Mouse (Mus musculus) CH12.LX (cell line): ENCODE measurements around the gene Tmem120a. TPM values are rescaled to one million over a fixed set of nuclear protein-coding genes. Genes with fewer than 3 reads are reported as not detected.

Experiments used
- DNase-seq: peaks from one replicate; pipeline ENCODE4 v3.0.0-alpha.2; 2013; ENCODE audit errors: extremely low read depth
- H3K27ac ChIP-seq: 2 replicates; pipeline ENCODE4 v1.5.1; 2012; ENCODE audit warnings: low read depth, mild to moderate bottlenecking, control low read depth, moderate library complexity; ENCODE audit not compliant: insufficient read depth
- H3K27me3 ChIP-seq: replicated peaks from 2 replicates; pipeline ENCODE3; 2012; ENCODE audit warnings: inconsistent platforms
- H3K36me3 ChIP-seq, 2 experiments: replicated peaks in 1 of 2; 2 replicates each; pipeline versions ENCODE3 to v1.6.1; 2012; ENCODE audit warnings: inconsistent platforms in 1 of 2, low read length in 1 of 2, mild to moderate bottlenecking in 1 of 2, mixed read lengths in 1 of 2, moderate library complexity in 1 of 2; ENCODE audit not compliant: control insufficient read depth in 1 of 2, insufficient read depth in 1 of 2
- H3K4me1 ChIP-seq, 2 experiments: 2 replicates each; pipeline ENCODE4 v1.6.1; 2012; ENCODE audit warnings: inconsistent platforms in 1 of 2, moderate library complexity in 1 of 2; ENCODE audit not compliant: insufficient read depth in 2 of 2, control insufficient read depth in 1 of 2
- H3K4me2 ChIP-seq: 2 replicates; pipeline ENCODE4 v1.6.1; 2012; ENCODE audit warnings: low read depth, mild to moderate bottlenecking, control low read depth; ENCODE audit not compliant: poor library complexity, insufficient read depth, severe bottlenecking
- H3K4me3 ChIP-seq, 3 experiments: fragments of 150-350 bp in 1 of 3; sonication (generic) in 1 of 3; replicated peaks in 1 of 3; 2 replicates each; pipeline versions ENCODE3 to v1.5.1; 2011 to 2012; ENCODE audit warnings: low read depth in 2 of 3, low read length in 2 of 3, mild to moderate bottlenecking in 2 of 3, moderate library complexity in 2 of 3, control low read depth in 1 of 3, improper control_type of control experiment in 1 of 3, inconsistent platforms in 1 of 3, mixed read lengths in 1 of 3; ENCODE audit not compliant: poor library complexity in 1 of 3
- H3K79me2 ChIP-seq: replicated peaks from 2 replicates; pipeline ENCODE4 v1.6.1; 2012; ENCODE audit warnings: mild to moderate bottlenecking, moderate library complexity; ENCODE audit not compliant: control insufficient read depth, poor library complexity, insufficient read depth, severe bottlenecking; ENCODE audit errors: extremely low read depth
- H3K9ac ChIP-seq: 2 replicates; pipeline ENCODE4 v1.6.1; 2012; ENCODE audit warnings: low read depth, mild to moderate bottlenecking, control low read depth, moderate library complexity; ENCODE audit not compliant: insufficient read depth
- H3K9me3 ChIP-seq: replicated peaks from 2 replicates; pipeline ENCODE3; 2012; ENCODE audit warnings: low read length, inconsistent platforms, mixed read lengths
- BHLHE40 ChIP-seq: IDR thresholded peaks from 2 replicates; pipeline ENCODE4 v1.6.1; 2011; ENCODE audit warnings: mild to moderate bottlenecking, low read depth, low read length, improper control_type of control experiment
- CHD1 ChIP-seq: IDR thresholded peaks from 2 replicates; pipeline ENCODE4 v1.6.1; 2012; ENCODE audit warnings: low read depth, low read length, improper control_type of control experiment, inconsistent platforms
- CHD2 ChIP-seq: IDR thresholded peaks from 2 replicates; pipeline ENCODE4 v1.6.1; 2011; ENCODE audit warnings: low read length, improper control_type of control experiment
- CTCF ChIP-seq, 2 experiments: IDR thresholded peaks in 1 of 2; conservative IDR thresholded peaks in 1 of 2; 2 replicates each; pipeline ENCODE4 v1.5.1; 2011 to 2012; ENCODE audit warnings: low read depth in 2 of 2, low read length in 2 of 2, improper control_type of control experiment in 1 of 2, inconsistent platforms in 1 of 2, mild to moderate bottlenecking in 1 of 2, moderate library complexity in 1 of 2
- ELF1 ChIP-seq: IDR thresholded peaks from 2 replicates; pipeline ENCODE4 v1.6.1; 2014; ENCODE audit warnings: low read depth, mild to moderate bottlenecking, inconsistent platforms, low read length, improper control_type of control experiment
- EP300 ChIP-seq: IDR thresholded peaks from 2 replicates; pipeline ENCODE4 v1.6.1; 2011; ENCODE audit warnings: low read length, improper control_type of control experiment
- ETS1 ChIP-seq: conservative IDR thresholded peaks from 2 replicates; pipeline ENCODE4 v1.6.1; 2012; ENCODE audit warnings: low read depth, mild to moderate bottlenecking, inconsistent platforms, low read length, improper control_type of control experiment, moderate library complexity
- GABPA ChIP-seq: IDR thresholded peaks from 2 replicates; pipeline ENCODE4 v1.6.1; 2012; ENCODE audit warnings: low read depth, low read length, improper control_type of control experiment, inconsistent platforms; ENCODE audit not compliant: insufficient replicate concordance
- HCFC1 ChIP-seq: IDR thresholded peaks from 2 replicates; pipeline ENCODE4 v1.6.1; 2012; ENCODE audit warnings: low read depth, mild to moderate bottlenecking, inconsistent platforms, low read length, improper control_type of control experiment
- IRF4 ChIP-seq: IDR thresholded peaks from 2 replicates; pipeline ENCODE4 v1.6.1; 2014; ENCODE audit warnings: low read depth, mild to moderate bottlenecking, inconsistent platforms, low read length, improper control_type of control experiment
- JUND ChIP-seq: conservative IDR thresholded peaks from 2 replicates; pipeline ENCODE4 v1.6.1; 2011; ENCODE audit warnings: low read depth, low read length, improper control_type of control experiment
- KAT2A ChIP-seq: IDR thresholded peaks from 2 replicates; pipeline ENCODE4 v1.6.1; 2012; ENCODE audit warnings: low read length, improper control_type of control experiment, inconsistent platforms; ENCODE audit not compliant: insufficient replicate concordance
- MAFK ChIP-seq: IDR thresholded peaks from 2 replicates; pipeline ENCODE4 v1.6.1; 2011; ENCODE audit warnings: low read length, improper control_type of control experiment; ENCODE audit not compliant: insufficient replicate concordance
- MAX ChIP-seq: IDR thresholded peaks from 2 replicates; pipeline ENCODE4 v1.6.1; 2011; ENCODE audit warnings: low read length, improper control_type of control experiment
- MEF2A ChIP-seq: IDR thresholded peaks from 2 replicates; pipeline ENCODE4 v1.6.1; 2014; ENCODE audit warnings: low read depth, mild to moderate bottlenecking, inconsistent platforms, low read length, improper control_type of control experiment, borderline replicate concordance
- MXI1 ChIP-seq: IDR thresholded peaks from 2 replicates; pipeline ENCODE4 v1.6.1; 2011; ENCODE audit warnings: mild to moderate bottlenecking, low read depth, low read length, improper control_type of control experiment
- MYC ChIP-seq: IDR thresholded peaks from 2 replicates; pipeline ENCODE4 v1.6.1; 2011; ENCODE audit warnings: low read depth, mild to moderate bottlenecking, improper control_type of control experiment, low read length
- NRF1 ChIP-seq: IDR thresholded peaks from 2 replicates; pipeline ENCODE4 v1.6.1; 2014; ENCODE audit warnings: low read depth, mild to moderate bottlenecking, inconsistent platforms, low read length, improper control_type of control experiment, moderate library complexity
- PAX5 ChIP-seq: IDR thresholded peaks from 2 replicates; pipeline ENCODE4 v1.6.1; 2012; ENCODE audit warnings: low read length, inconsistent platforms, mixed read lengths
- POLR2A ChIP-seq: IDR thresholded peaks from 2 replicates; pipeline ENCODE4 v1.6.1; 2011; ENCODE audit warnings: low read depth, mild to moderate bottlenecking, improper control_type of control experiment, low read length
- POLR2AphosphoS2 ChIP-seq: IDR thresholded peaks from 2 replicates; pipeline ENCODE4 v1.6.1; 2011; ENCODE audit warnings: low read depth, low read length, improper control_type of control experiment
- RAD21 ChIP-seq: IDR thresholded peaks from 2 replicates; pipeline ENCODE4 v1.6.1; 2011; ENCODE audit warnings: low read depth, mild to moderate bottlenecking, low read length, improper control_type of control experiment, moderate library complexity
- RCOR1 ChIP-seq: conservative IDR thresholded peaks from 2 replicates; pipeline ENCODE4 v1.6.1; 2012; ENCODE audit warnings: low read depth, mild to moderate bottlenecking, inconsistent platforms, low read length, improper control_type of control experiment
- SIN3A ChIP-seq: IDR thresholded peaks from 2 replicates; pipeline ENCODE4 v1.6.1; 2012; ENCODE audit warnings: low read length, improper control_type of control experiment, inconsistent platforms
- TBP ChIP-seq: conservative IDR thresholded peaks from 2 replicates; pipeline ENCODE4 v1.6.1; 2011; ENCODE audit warnings: low read depth, low read length, improper control_type of control experiment
- TCF12 ChIP-seq: IDR thresholded peaks from 2 replicates; pipeline ENCODE4 v1.6.1; 2014; ENCODE audit warnings: low read depth, mild to moderate bottlenecking, inconsistent platforms, low read length, improper control_type of control experiment
- UBTF ChIP-seq: IDR thresholded peaks from 2 replicates; pipeline ENCODE4 v1.6.1; 2012; ENCODE audit warnings: low read depth, mild to moderate bottlenecking, inconsistent platforms, low read length, improper control_type of control experiment, moderate library complexity
- USF1 ChIP-seq: IDR thresholded peaks from 2 replicates; pipeline ENCODE4 v1.6.1; 2014; ENCODE audit warnings: low read depth, mild to moderate bottlenecking, inconsistent platforms, low read length, improper control_type of control experiment
- USF2 ChIP-seq: conservative IDR thresholded peaks from 2 replicates; pipeline ENCODE4 v1.6.1; 2011; ENCODE audit warnings: low read depth, low read length, improper control_type of control experiment
- ZMIZ1 ChIP-seq: IDR thresholded peaks from 2 replicates; pipeline ENCODE4 v1.6.1; 2012; ENCODE audit warnings: low read depth, mild to moderate bottlenecking, inconsistent platforms, low read length, improper control_type of control experiment
- dilution Hi-C: fragments of 300-500 bp; cut with MboI; formaldehyde crosslinking; loops from 2 replicates; pipeline ENCODE4 v1.14.3; 2020; ENCODE audit warnings: low sequenced_read_pairs; ENCODE audit not compliant: extremely low pct_unique_long_range_greater_than_20kb, extremely low pct_ligation_motif_present
- in situ Hi-C: fragments of 300-500 bp; cut with MboI; formaldehyde crosslinking; loops from 3 replicates; pipeline ENCODE4 v1.14.3; 2019; ENCODE audit warnings: low sequenced_read_pairs, low pct_ligation_motif_present, low pct_unique_long_range_greater_than_20kb, mixed read lengths
- polyA plus RNA-seq: library from polyadenylated mRNA; unstranded; fragments of >175 nt; gene quantifications from 2 replicates; pipeline ENCODE4 v1.2.1, GENCODE M21; 2012; ENCODE audit warnings: low read depth; ENCODE audit not compliant: insufficient read length
- total RNA-seq, 2 experiments: library from RNA; depleted of rRNA; stranded (reverse); fragments of 300-350 nt in 1 of 2; fragments of >200 nt in 1 of 2; gene quantifications; 2 replicates each; pipeline ENCODE4 v1.2.3; 2012 to 2014

Gene Tmem120a
- total and polyA plus RNA-seq, 3 experiments = 12.0 to 27.1 (median 21.4) TPM

DNA sequence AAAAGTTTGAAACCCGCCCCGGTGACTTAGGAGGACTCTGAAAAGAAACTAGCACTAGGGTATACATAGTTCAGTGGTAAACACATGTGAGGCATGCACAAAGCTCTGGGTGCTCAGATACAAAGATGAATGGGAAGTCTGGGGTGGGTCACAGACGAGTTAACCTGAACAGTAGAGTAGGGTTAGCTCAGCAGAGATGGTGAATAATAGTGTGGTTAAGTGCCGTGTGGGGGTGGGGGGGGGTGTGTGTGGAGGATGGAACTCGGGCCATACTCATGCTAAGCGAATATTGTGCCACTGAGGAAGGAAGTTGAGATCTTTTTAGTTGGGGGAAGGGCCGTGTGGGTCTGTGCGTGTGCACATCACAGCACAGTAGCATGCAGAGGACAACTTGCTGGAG is 36.1 kb upstream of the Tmem120a start:
- Histone ChIP-seq H3K27ac (no peak overlapping the region), H3K36me3 (peaks cover 27 to 51% of the 10 kb centered on the region in 2 experiments), H3K4me3 (peak overlapping the region in 1 of 3 experiments; percentile 87), H3K9ac (peak overlapping the region; percentile 90), H3K9me3 (no peaks in the 10 kb centered on the region), H3K4me1 (peaks cover 8 to 39% of the 10 kb centered on the region in 2 experiments), H3K27me3 (no peaks in the 10 kb centered on the region), H3K4me2 (peak overlapping the region; percentile 80), H3K79me2 (peaks cover 36% of the 10 kb centered on the region)
- dilution Hi-C loops (no loop called here), in situ Hi-C loops (no loop called here)
- peak; percentile 21 for DNase-seq
- TF ChIP-seq POLR2A (0 out of 2 replicates have a peak, but pooled peaks have one; percentile 9), ETS1 (no peak), CHD2 (0 out of 2 replicates have a peak, but pooled peaks have one; percentile 14)
- TF ChIP-seq, all 38 proteins: peak for 2

DNA sequence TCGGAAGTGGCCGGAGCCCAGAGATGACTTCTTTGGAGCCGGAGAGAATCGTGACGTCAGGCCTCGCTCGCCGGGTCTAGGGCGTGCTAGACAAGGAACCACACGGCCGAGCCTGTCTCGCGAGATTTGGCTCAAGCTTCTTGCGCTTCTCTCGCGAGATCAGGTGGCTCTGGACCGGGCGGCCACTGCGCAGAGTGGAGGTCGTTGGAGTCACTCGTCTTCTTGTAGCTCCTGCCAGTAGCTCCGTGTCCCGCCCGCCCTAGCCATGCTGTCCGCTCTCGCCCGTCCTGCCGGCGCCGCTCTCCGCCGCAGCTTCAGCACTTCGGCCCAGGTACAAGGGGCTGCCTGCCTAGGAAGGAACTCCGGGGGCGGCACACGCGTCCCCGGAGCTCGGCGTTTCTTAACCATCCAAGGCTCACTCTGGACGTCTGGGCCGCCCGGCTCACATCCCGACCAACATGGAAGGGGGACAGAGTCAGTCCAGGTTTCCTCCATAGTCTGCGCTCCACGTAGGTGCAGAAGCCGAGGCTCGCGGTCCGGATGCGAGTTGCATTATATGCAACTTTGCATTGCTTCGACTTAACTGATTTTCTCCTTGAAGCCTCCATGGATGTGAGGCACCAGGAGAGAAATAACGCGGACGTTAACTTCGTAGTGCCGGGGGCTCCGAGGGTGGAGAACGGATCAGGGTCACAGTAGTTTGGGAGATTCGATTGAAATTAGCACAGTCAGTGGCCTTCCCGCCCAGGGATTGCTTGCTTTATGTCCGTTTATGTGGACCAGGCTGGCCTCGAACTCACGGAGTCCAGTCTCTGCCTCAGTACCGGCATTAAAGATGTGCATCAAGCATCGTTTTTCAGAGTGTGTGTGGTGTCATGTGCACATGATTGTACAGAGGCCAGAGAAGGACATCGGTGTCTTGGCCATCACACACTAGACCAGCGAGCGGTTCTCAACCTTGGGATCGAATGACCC is 34.5 kb upstream of the Tmem120a start, which contains the start of gene Mdh2:
Mdh2 (plus strand) TSS at position 10 of the 975 bp plus-strand sequence.
- Histone ChIP-seq H3K4me1 (peaks cover 8 to 48% of the 10 kb centered on the region in 2 experiments), H3K27me3 (no peaks in the 10 kb centered on the region), H3K27ac (peak within 1 kb of the TSS; percentile 56), H3K9me3 (no peaks in the 10 kb centered on the region), H3K9ac (peak within 1 kb of the TSS; percentile 90), H3K4me2 (peak within 1 kb of the TSS; percentile 89), H3K36me3 (peaks cover 15 to 35% of the 10 kb centered on the region in 2 experiments), H3K79me2 (peaks cover 36% of the 10 kb centered on the region), H3K4me3 (peak within 1 kb of the TSS; percentile 87 to 89 (median 88))
- DNase-seq = peak; percentile 100
- dilution Hi-C loops (no loop called here), in situ Hi-C loops (loop anchor here (10.0 kb wide), 1 partner anchor 244 kb away; no protein-coding TSS in a partner anchor)
- TF ChIP-seq PAX5 (no peak), BHLHE40 (no peak), TCF12 (peak; percentile 92), IRF4 (no peak), RAD21 (no peak), HCFC1 (peak; percentile 73), CHD2 (peak; percentile 99), NRF1 (peak; percentile 71), KAT2A (no peak), UBTF (no peak), USF1 (no peak), MAX (no peak), RCOR1 (no peak), ZMIZ1 (peak; percentile 97), TBP (peak; percentile 93), CHD1 (no peak), JUND (no peak), ETS1 (no peak), GABPA (no peak), MYC (no peak), SIN3A (peak; percentile 93), EP300 (no peak), MAFK (no peak), CTCF (conservative IDR thresholded peaks at IDR 0.05 in 1 of 2, IDR thresholded peaks at IDR 0.05 in 1 of 2; ENCODE audit: low read depth in 2 of 2, low read length in 2 of 2) (no peak), USF2 (no peak), MEF2A (no peak), ELF1 (no peak), MXI1 (peak; percentile 86), POLR2AphosphoS2 (peak; percentile 95)
